Mouse (Mus musculus) heart, embryonic 14.5 days (tissue): Measurements from ENCODE around the gene Gpr142. TPM values are rescaled to one million over a fixed set of nuclear protein-coding genes. Genes with fewer than 3 reads are reported as not detected.

Experiments
- ATAC-seq: fragments of 200-750 bp; cut with Nextera tagmentation; 2 replicates; pipeline ENCODE4 v1.8.0; 2017; ENCODE audit warnings: low read depth, moderate TSS enrichment; ENCODE audit not compliant: insufficient number of reproducible peaks, insufficient read depth, low FRiP score
- H3K27ac ChIP-seq, 2 experiments: fragments of 200-500 bp in 1 of 2; fragments of 300-500 bp in 1 of 2; sonication (generic) in 1 of 2; replicated peaks in 1 of 2; 2 replicates each; pipeline ENCODE4 v1.5.1; 2012 to 2014; ENCODE audit warnings: low read depth in 2 of 2, low read length in 2 of 2, control low read depth in 1 of 2, mild to moderate bottlenecking in 1 of 2, mixed read lengths in 1 of 2; ENCODE audit not compliant: control insufficient read depth in 1 of 2, insufficient read depth in 1 of 2
- H3K27me3 ChIP-seq: fragments of 300-500 bp; sonication (generic); 2 replicates; pipeline ENCODE4 v1.6.1; 2014; ENCODE audit warnings: mild to moderate bottlenecking, low read length, control low read depth; ENCODE audit not compliant: control insufficient read depth, insufficient read depth
- H3K36me3 ChIP-seq: fragments of 300-500 bp; sonication (generic); 2 replicates; pipeline ENCODE4 v1.6.1; 2014; ENCODE audit warnings: mild to moderate bottlenecking, control low read depth, low read length, mixed read lengths; ENCODE audit not compliant: control insufficient read depth, insufficient read depth
- H3K4me1 ChIP-seq, 2 experiments: fragments of 200-500 bp in 1 of 2; fragments of 300-500 bp in 1 of 2; sonication (generic) in 1 of 2; 2 replicates each; pipeline ENCODE4 v1.6.1; 2012 to 2014; ENCODE audit warnings: low read length in 2 of 2, control low read depth in 1 of 2, mixed read lengths in 1 of 2; ENCODE audit not compliant: control insufficient read depth in 2 of 2, insufficient read depth in 2 of 2
- H3K4me2 ChIP-seq: fragments of 300-500 bp; sonication (generic); 2 replicates; pipeline ENCODE4 v1.6.1; 2014; ENCODE audit warnings: mild to moderate bottlenecking, low read length
- H3K4me3 ChIP-seq, 2 experiments: fragments of 200-500 bp in 1 of 2; fragments of 300-500 bp in 1 of 2; sonication (generic) in 1 of 2; 2 replicates each; pipeline ENCODE4 v1.5.1; 2012 to 2014; ENCODE audit warnings: low read length in 2 of 2, mild to moderate bottlenecking in 2 of 2, control low read depth in 1 of 2, low read depth in 1 of 2, moderate library complexity in 1 of 2; ENCODE audit not compliant: control insufficient read depth in 1 of 2, insufficient read depth in 1 of 2
- H3K9ac ChIP-seq: fragments of 300-500 bp; sonication (generic); 2 replicates; pipeline ENCODE4 v1.6.1; 2014; ENCODE audit warnings: mild to moderate bottlenecking, low read length
- H3K9me3 ChIP-seq: fragments of 300-500 bp; sonication (generic); 2 replicates; pipeline ENCODE4 v1.6.1; 2016; ENCODE audit warnings: low read length, control low read depth; ENCODE audit not compliant: control insufficient read depth
- WGBS: fragments of 180-500 bp; shearing (Covaris S2); extraction: QIAGEN DNeasy Blood & Tissue Kit; methylation state at CpG from one replicate; pipeline ENCODE4 v1.1.7; 2014; 5-methylcytosine and 5-hydroxymethylcytosine counted together
- polyA plus RNA-seq: library from polyadenylated mRNA; unstranded; fragments of >200 nt; fragmentation: Nextera tagmentation; extraction: Ambion mirVana; gene quantifications from 2 replicates; pipeline ENCODE4 v1.2.1, GENCODE M21; 2014

Gpr142 gene
- polyA plus RNA-seq, 1 experiment from 2014 or later = not detected

- peaks cover 71% of the 10 kb centered on the region for H3K27me3 ChIP-seq
Observed at GRCm38 (mm10) chr11:114792931-114793494, 5.7 kb upstream of the Gpr142 start.

GRCm38 (mm10) chr11:114793868-114794545 lies 4.7 kb upstream of the Gpr142 start:
- WGBS = 66% methylated on average over 19 of the region's 19 CpGs
- no peak overlapping the region for H3K9ac ChIP-seq
- no peaks in the 10 kb centered on the region for H3K9me3 ChIP-seq
- no peak for ATAC-seq
- H3K4me1 ChIP-seq = peaks cover 5 to 9% of the 10 kb centered on the region in 2 experiments; a peak in 3 of 4 replicates
- no peak overlapping the region for H3K4me2 ChIP-seq
- peaks cover 62% of the 10 kb centered on the region for H3K27me3 ChIP-seq
- no peak overlapping the region for H3K27ac ChIP-seq
- no peaks in the 10 kb centered on the region for H3K36me3 ChIP-seq
- H3K4me3 ChIP-seq = no peak overlapping the region

More at GRCm38 (mm10) chr11:114792931-114793494, 5.7 kb upstream of the Gpr142 start:
- Histone ChIP-seq H3K9ac (no peak overlapping the region), H3K4me3 (no peak overlapping the region), H3K4me1 (peaks cover 5 to 9% of the 10 kb centered on the region in 2 experiments; a peak in 3 of 4 replicates), H3K36me3 (no peaks in the 10 kb centered on the region), H3K9me3 (no peaks in the 10 kb centered on the region), H3K27ac (no peak overlapping the region), H3K4me2 (no peak overlapping the region)
- ATAC-seq = no peak
- WGBS = 44% methylated on average over 5 of the region's 5 CpGs

DNA sequence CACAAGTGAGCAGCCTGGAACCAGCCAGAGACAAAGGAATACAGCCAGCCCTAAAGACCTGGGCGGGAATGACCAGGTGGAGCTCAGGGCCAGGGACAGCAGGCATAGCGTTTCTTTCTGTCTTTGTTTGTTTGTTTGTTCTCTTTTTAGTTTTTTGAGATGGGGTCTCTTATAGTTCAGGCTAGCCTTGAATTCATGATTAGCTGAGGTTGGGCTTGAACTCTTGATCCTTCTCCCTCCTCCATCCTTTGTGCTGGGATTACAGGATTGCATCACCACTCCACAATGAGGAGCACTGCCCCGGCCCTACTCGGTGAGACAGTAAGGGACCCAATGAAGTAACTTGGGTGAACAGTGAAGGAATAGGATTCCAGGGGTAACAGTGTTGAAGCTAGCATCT lies 4.0 kb upstream of the Gpr142 start:
- Histone ChIP-seq H3K36me3 (no peaks in the 10 kb centered on the region), H3K9ac (no peak overlapping the region), H3K4me2 (no peak overlapping the region), H3K27ac (no peak overlapping the region), H3K4me3 (no peak overlapping the region), H3K9me3 (no peaks in the 10 kb centered on the region), H3K27me3 (peaks cover 55% of the 10 kb centered on the region), H3K4me1 (peaks cover 3 to 9% of the 10 kb centered on the region in 2 experiments; a peak in 3 of 4 replicates)
- no peak for ATAC-seq
- 59% methylated on average over 4 of the region's 4 CpGs for WGBS

GRCm38 (mm10) chr11:114795231-114795746 lies 3.4 kb upstream of the Gpr142 start:
- H3K4me3 ChIP-seq = peak overlapping the region; percentile 32 to 38
- peak overlapping the region; percentile 38; the same call in 1 of the 2 replicates for H3K9ac ChIP-seq
- H3K36me3 ChIP-seq = no peaks in the 10 kb centered on the region
- H3K27me3 ChIP-seq = peaks cover 49% of the 10 kb centered on the region
- ATAC-seq = peak; percentile 45; the same call in 1 of the 2 replicates
- peak overlapping the region; percentile 71 for H3K4me2 ChIP-seq
- no peak overlapping the region for H3K27ac ChIP-seq
- peaks cover 3 to 9% of the 10 kb centered on the region in 2 experiments; a peak in 3 of 4 replicates for H3K4me1 ChIP-seq
- 0% methylated on average over 7 of the region's 7 CpGs for WGBS
- no peaks in the 10 kb centered on the region for H3K9me3 ChIP-seq

- Histone ChIP-seq H3K36me3 (no peaks in the 10 kb centered on the region), H3K4me2 (peak within 1 kb of the TSS; percentile 71), H3K9ac (peak within 1 kb of the TSS; percentile 38; the same call in 1 of the 2 replicates), H3K9me3 (no peaks in the 10 kb centered on the region), H3K4me3 (peak within 1 kb of the TSS; percentile 32 to 38), H3K27me3 (peaks cover 43% of the 10 kb centered on the region), H3K27ac (no peak within 1 kb of the TSS), H3K4me1 (peaks cover 3 to 9% of the 10 kb centered on the region in 2 experiments; a peak in 3 of 4 replicates)
- WGBS = 13% methylated on average over 4 of the region's 4 CpGs
- ATAC-seq = no peak
Observed at GRCm38 (mm10) chr11:114795848-114796322, 2.8 kb upstream of the Gpr142 start, which contains the start of gene Btbd17. Gene Btbd17 (minus strand): TSS chr11:114795945.

GRCm38 (mm10) chr11:114797176-114797575 lies 1.5 kb upstream of the Gpr142 start:
- 89% methylated on average over 7 of the region's 7 CpGs for WGBS
- H3K9ac ChIP-seq = no peak overlapping the region

GRCm38 (mm10) chr11:114797981-114798380 lies 743 bp upstream of the Gpr142 start:
- peaks cover 22% of the 10 kb centered on the region for H3K27me3 ChIP-seq
- no peak overlapping the region for H3K4me3 ChIP-seq
- no peak overlapping the region for H3K9ac ChIP-seq
- WGBS = 75% methylated on average over 3 of the region's 3 CpGs
- ATAC-seq = no peak
- peaks cover 0 to 3% of the 10 kb centered on the region in 2 experiments; a peak in 1 of 4 replicates for H3K4me1 ChIP-seq
- H3K4me2 ChIP-seq = no peak overlapping the region
- H3K27ac ChIP-seq = no peak overlapping the region
- H3K9me3 ChIP-seq = 0 out of 2 replicates have a peak, but pooled peaks cover 4% of the 10 kb centered on the region
- no peaks in the 10 kb centered on the region for H3K36me3 ChIP-seq

More at GRCm38 (mm10) chr11:114797176-114797575, 1.5 kb upstream of the Gpr142 start:
- ATAC-seq = no peak
- Histone ChIP-seq H3K4me2 (no peak overlapping the region), H3K4me3 (no peak overlapping the region), H3K27me3 (peaks cover 30% of the 10 kb centered on the region), H3K36me3 (no peaks in the 10 kb centered on the region), H3K9me3 (0 out of 2 replicates have a peak, but pooled peaks cover 4% of the 10 kb centered on the region), H3K27ac (no peak overlapping the region), H3K4me1 (peaks cover under 1 to 3% of the 10 kb centered on the region in 2 experiments; a peak in 2 of 4 replicates)
